Mouse (Mus musculus) olfactory bulb, adult 2 months (tissue): Measurements from ENCODE around the gene Angel2. TPM values are rescaled to one million over a fixed set of nuclear protein-coding genes. Genes with fewer than 3 reads are reported as not detected.

Experiments
- H3K27ac ChIP-seq: fragments of 200-500 bp; 2 replicates; pipeline ENCODE4 v1.5.1; 2012; ENCODE audit warnings: low read depth, low read length; ENCODE audit not compliant: insufficient read depth
- H3K4me1 ChIP-seq: fragments of 200-500 bp; 2 replicates; pipeline ENCODE4 v1.6.1; 2012; ENCODE audit warnings: low read length; ENCODE audit not compliant: control insufficient read depth, insufficient read depth
- H3K4me3 ChIP-seq: fragments of 200-500 bp; 2 replicates; pipeline ENCODE4 v1.5.1; 2012; ENCODE audit warnings: mild to moderate bottlenecking, low read depth, low read length, moderate library complexity; ENCODE audit not compliant: insufficient read depth
- CTCF ChIP-seq: fragments of 200-500 bp; IDR thresholded peaks from 2 replicates; pipeline ENCODE4 v1.5.1; 2012; ENCODE audit warnings: low read depth, mild to moderate bottlenecking, low read length, moderate library complexity; ENCODE audit not compliant: insufficient read depth
- POLR2A ChIP-seq: fragments of 200-500 bp; IDR thresholded peaks from 2 replicates; pipeline ENCODE4 v1.6.1; 2012; ENCODE audit warnings: mild to moderate bottlenecking, low read depth, low read length, moderate library complexity; ENCODE audit not compliant: insufficient read depth
- WGBS: fragments of 180-500 bp; shearing (Covaris S2); methylation state at CpG from one replicate; pipeline ENCODE4 v1.1.7; 2018; 5-methylcytosine and 5-hydroxymethylcytosine counted together
- polyA plus RNA-seq: library from polyadenylated mRNA; stranded (reverse); fragments of >200 nt; gene quantifications from 2 replicates; pipeline ENCODE4 v1.2.4, GENCODE M21; 2012; ENCODE audit warnings: low replicate concordance; ENCODE audit not compliant: missing spikeins, insufficient read depth, insufficient read length

The Angel2 gene
- polyA plus RNA-seq, 1 experiment, result not detected

- 96% methylated on average over 3 of the region's 3 CpGs for WGBS
- TF ChIP-seq POLR2A (no peak), CTCF (no peak)
- H3K4me1 ChIP-seq, result peaks cover 8% of the 10 kb centered on the region
- H3K4me3 ChIP-seq, result no peak overlapping the region
- no peak overlapping the region for H3K27ac ChIP-seq
These were observed 20.8 kb upstream of the Angel2 start for GRCm38 (mm10) chr1:190904136-190904535.

- Histone ChIP-seq H3K4me3 (no peak overlapping the region), H3K4me1 (peaks cover 8% of the 10 kb centered on the region), H3K27ac (no peak overlapping the region)
- TF ChIP-seq POLR2A (no peak), CTCF (no peak)
- 75% methylated on average over 16 of the region's 16 CpGs for WGBS
These were observed 20.2 kb upstream of the Angel2 start for GRCm38 (mm10) chr1:190904714-190905113.

GRCm38 (mm10) chr1:190910836-190911235 lies 14.1 kb upstream of the Angel2 start:
- TF ChIP-seq CTCF (no peak), POLR2A (no peak)
- peaks cover 5% of the 10 kb centered on the region; the same call in 1 of the 2 replicates for H3K4me1 ChIP-seq
- H3K27ac ChIP-seq, result no peak overlapping the region
- WGBS, result 50% methylated on average over 6 of the region's 6 CpGs
- H3K4me3 ChIP-seq, result peak overlapping the region; percentile 65

- Histone ChIP-seq H3K4me1 (peaks cover 3% of the 10 kb centered on the region; the same call in 1 of the 2 replicates), H3K4me3 (peak within 1 kb of the TSS; percentile 65), H3K27ac (peak within 1 kb of the TSS; percentile 36)
- TF ChIP-seq CTCF, result no peak
- TF ChIP-seq POLR2A, result peak; percentile 59
- WGBS, result under 1% methylated on average over 47 of the region's 47 CpGs
These were observed 13.3 kb upstream of the Angel2 start, which contains the start of gene Rps6kc1 for GRCm38 (mm10) chr1:190911415-190912123. Gene Rps6kc1 (minus strand): TSS chr1:190911770.

GRCm38 (mm10) chr1:190912623-190913022 lies 12.3 kb upstream of the Angel2 start:
- H3K4me3 ChIP-seq, result no peak overlapping the region
- H3K27ac ChIP-seq, result no peak overlapping the region
- H3K4me1 ChIP-seq, result peaks cover 3% of the 10 kb centered on the region; the same call in 1 of the 2 replicates
- TF ChIP-seq POLR2A (no peak), CTCF (no peak)
- WGBS, result 54% methylated on average over 1 of the region's 1 CpGs

- WGBS, result 25% methylated on average over 7 of the region's 7 CpGs
These were observed 6.0 kb upstream of the Angel2 start for GRCm38 (mm10) chr1:190918938-190919337.

GRCm38 (mm10) chr1:190919725-190920469 lies 5.0 kb upstream of the Angel2 start:
- TF ChIP-seq POLR2A (no peak), CTCF (no peak)
- H3K27ac ChIP-seq, result no peak overlapping the region
- H3K4me1 ChIP-seq, result peaks cover 6% of the 10 kb centered on the region
- no peak overlapping the region for H3K4me3 ChIP-seq
- 74% methylated on average over 8 of the region's 8 CpGs for WGBS

More at GRCm38 (mm10) chr1:190918938-190919337, 6.0 kb upstream of the Angel2 start:
- TF ChIP-seq CTCF, result no peak
- no peak for TF ChIP-seq POLR2A
- no peak overlapping the region for H3K4me3 ChIP-seq
- H3K27ac ChIP-seq, result peak overlapping the region; percentile 85
- H3K4me1 ChIP-seq, result peaks cover 6% of the 10 kb centered on the region

GRCm38 (mm10) chr1:190927311-190927710 lies 2.4 kb downstream of the Angel2 start:
- 89% methylated on average over 3 of the region's 3 CpGs for WGBS
- Histone ChIP-seq H3K4me3 (no peak overlapping the region), H3K27ac (no peak overlapping the region), H3K4me1 (peaks cover 3% of the 10 kb centered on the region; the same call in 1 of the 2 replicates)
- no peak for TF ChIP-seq POLR2A
- no peak for TF ChIP-seq CTCF

- H3K4me3 ChIP-seq, result peak overlapping the region; percentile 94
- WGBS, result 12% methylated on average over 16 of the region's 16 CpGs
- peak overlapping the region; percentile 16; the same call in 1 of the 2 replicates for H3K27ac ChIP-seq
- peaks cover 3% of the 10 kb centered on the region; the same call in 1 of the 2 replicates for H3K4me1 ChIP-seq
- TF ChIP-seq POLR2A (no peak), CTCF (no peak)
These were observed 2.9 kb downstream of the Angel2 start for GRCm38 (mm10) chr1:190927751-190928369.
